Mouse (Mus musculus) neural tube, embryonic 13.5 days (tissue): ENCODE measurements around the gene Asxl1. TPM values are rescaled to one million over a fixed set of nuclear protein-coding genes. Genes with fewer than 3 reads are reported as not detected.

Source experiments
- ATAC-seq: fragments of 200-750 bp; cut with Nextera tagmentation; 2 replicates; pipeline ENCODE4 v1.8.0; 2017; ENCODE audit warnings: low read depth, mild to moderate bottlenecking, moderate TSS enrichment, moderate library complexity
- H3K27ac ChIP-seq: fragments of 300-500 bp; sonication (generic); replicated peaks from 2 replicates; pipeline ENCODE4 v1.5.1; 2015; ENCODE audit warnings: moderate library complexity, mild to moderate bottlenecking, inconsistent platforms
- H3K27me3 ChIP-seq: fragments of 300-500 bp; sonication (generic); 2 replicates; pipeline ENCODE4 v1.6.1; 2015; ENCODE audit warnings: mild to moderate bottlenecking, inconsistent platforms
- H3K36me3 ChIP-seq: fragments of 300-500 bp; sonication (generic); 2 replicates; pipeline ENCODE4 v1.6.1; 2015; ENCODE audit warnings: mild to moderate bottlenecking, inconsistent platforms
- H3K4me1 ChIP-seq: fragments of 300-500 bp; sonication (generic); replicated peaks from 2 replicates; pipeline ENCODE4 v1.6.1; 2015; ENCODE audit warnings: inconsistent platforms
- H3K4me2 ChIP-seq: fragments of 300-500 bp; sonication (generic); 2 replicates; pipeline ENCODE4 v1.6.1; 2015; ENCODE audit warnings: inconsistent platforms, mild to moderate bottlenecking, moderate library complexity
- H3K4me3 ChIP-seq: fragments of 300-500 bp; sonication (generic); 2 replicates; pipeline ENCODE4 v1.5.1; 2015; ENCODE audit warnings: mild to moderate bottlenecking, inconsistent platforms
- H3K9ac ChIP-seq: fragments of 300-500 bp; sonication (generic); 2 replicates; pipeline ENCODE4 v1.6.1; 2015; ENCODE audit warnings: moderate library complexity, mild to moderate bottlenecking, inconsistent platforms
- H3K9me3 ChIP-seq: fragments of 300-500 bp; sonication (generic); 2 replicates; pipeline ENCODE4 v1.6.1; 2016; ENCODE audit warnings: inconsistent platforms
- WGBS: fragments of 180-500 bp; shearing (Covaris S2); methylation state at CpG from one replicate; pipeline ENCODE4 v1.1.7; 2015; 5-methylcytosine and 5-hydroxymethylcytosine counted together
- polyA plus RNA-seq: library from polyadenylated mRNA; unstranded; fragments of >200 nt; fragmentation: Nextera tagmentation; extraction: Ambion mirVana; gene quantifications from 2 replicates; pipeline ENCODE4 v1.2.1, GENCODE M21; 2015

Gene Asxl1
- polyA plus RNA-seq, 1 experiment from 2014 or later: 12.1 TPM

DNA sequence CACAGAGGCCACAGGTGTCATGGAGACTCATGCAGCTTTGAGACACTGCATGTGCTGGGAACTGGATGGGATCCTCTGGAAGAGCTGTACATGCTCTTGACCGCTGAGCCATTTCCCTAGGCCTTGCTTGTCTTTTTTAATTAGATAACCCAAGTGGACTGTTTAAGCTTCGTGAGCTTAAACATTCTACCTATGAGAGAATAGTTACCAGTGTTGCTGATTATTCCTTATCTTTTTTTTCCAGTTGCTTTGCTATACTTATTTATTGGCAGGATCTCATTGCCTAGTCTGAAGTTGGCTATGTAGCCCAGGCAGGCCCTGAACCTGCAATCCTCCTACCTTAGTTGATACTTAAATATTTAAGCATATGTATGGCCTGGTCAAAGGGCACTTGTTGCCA lies 44.2 kb downstream of the Asxl1 start:
- H3K4me2 ChIP-seq: no peak overlapping the region
- H3K36me3 ChIP-seq: peaks cover 58% of the 10 kb centered on the region
- H3K9ac ChIP-seq: no peak overlapping the region
- no peaks in the 10 kb centered on the region for H3K4me1 ChIP-seq
- no peak overlapping the region for H3K27ac ChIP-seq
- 0 out of 2 replicates have a peak, but pooled peaks cover 3% of the 10 kb centered on the region for H3K9me3 ChIP-seq
- no peak for ATAC-seq
- WGBS: 96% methylated on average over 2 of the region's 2 CpGs
- H3K4me3 ChIP-seq: no peak overlapping the region
- H3K27me3 ChIP-seq: no peaks in the 10 kb centered on the region

DNA sequence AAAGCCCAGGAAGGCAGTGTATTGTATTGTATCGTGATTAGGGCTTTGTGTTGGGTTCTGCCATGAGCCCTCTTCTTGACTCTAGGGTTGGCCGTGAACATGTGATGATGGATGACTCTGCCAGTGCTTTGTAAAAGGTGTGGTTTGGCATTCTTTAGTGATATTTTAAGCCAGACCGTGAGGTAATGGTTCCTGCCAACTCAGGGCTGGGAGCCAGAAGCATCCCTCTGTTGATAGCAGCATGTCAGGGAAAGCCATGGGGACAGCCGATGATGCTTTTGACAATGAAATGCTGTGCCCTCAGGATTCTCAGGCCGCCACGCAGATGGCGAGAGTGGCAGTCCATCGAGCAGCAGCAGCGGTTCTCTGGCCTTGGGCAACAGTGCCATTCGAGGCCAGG lies 47.4 kb downstream of the Asxl1 start:
- H3K27me3 ChIP-seq: no peaks in the 10 kb centered on the region
- WGBS: 93% methylated on average over 10 of the region's 10 CpGs
- no peak overlapping the region for H3K4me2 ChIP-seq
- no peak overlapping the region for H3K9ac ChIP-seq
- no peak for ATAC-seq
- no peak overlapping the region for H3K4me3 ChIP-seq
- H3K36me3 ChIP-seq: peaks cover 71% of the 10 kb centered on the region
- 0 out of 2 replicates have a peak, but pooled peaks cover 3% of the 10 kb centered on the region for H3K9me3 ChIP-seq
- no peaks in the 10 kb centered on the region for H3K4me1 ChIP-seq
- H3K27ac ChIP-seq: no peak overlapping the region

DNA sequence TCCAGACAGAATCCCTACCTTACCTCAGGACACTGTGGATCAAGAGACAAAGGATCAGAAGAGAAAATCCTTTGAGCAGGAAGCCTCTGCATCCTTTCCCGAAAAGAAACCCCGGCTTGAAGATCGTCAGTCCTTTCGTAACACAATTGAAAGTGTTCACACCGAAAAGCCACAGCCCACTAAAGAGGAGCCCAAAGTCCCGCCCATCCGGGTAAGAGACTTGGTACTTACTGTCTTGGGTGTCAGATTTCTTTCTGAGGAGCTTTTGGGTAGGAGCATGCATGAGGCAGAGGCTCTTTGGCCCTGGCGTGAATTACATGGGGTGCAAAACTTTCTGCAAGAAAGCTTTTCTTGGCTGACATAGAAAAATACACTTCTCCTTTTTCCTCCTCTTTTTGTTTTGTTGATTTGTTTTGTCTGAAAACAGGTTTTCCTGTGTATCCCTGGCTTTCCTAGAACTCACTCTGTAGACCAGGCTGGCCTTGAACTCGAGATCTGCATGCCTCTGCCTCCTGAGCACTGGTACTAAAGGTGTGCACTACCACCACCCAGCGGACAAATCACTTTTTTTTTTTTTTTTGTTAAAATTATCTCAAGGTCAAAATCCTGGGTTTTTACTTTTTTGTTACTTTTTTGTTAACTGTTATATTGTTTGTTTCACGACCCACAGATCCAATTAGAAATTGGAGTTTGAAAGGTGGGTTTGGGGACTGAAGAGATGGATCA lies 52.3 kb downstream of the Asxl1 start:
- Histone ChIP-seq H3K9ac (no peak overlapping the region), H3K9me3 (0 out of 2 replicates have a peak, but pooled peaks cover 3% of the 10 kb centered on the region), H3K4me2 (no peak overlapping the region), H3K27ac (no peak overlapping the region), H3K36me3 (peaks cover 97% of the 10 kb centered on the region), H3K4me1 (no peaks in the 10 kb centered on the region), H3K27me3 (no peaks in the 10 kb centered on the region), H3K4me3 (no peak overlapping the region)
- ATAC-seq: no peak
- 88% methylated on average over 11 of the region's 11 CpGs for WGBS

DNA sequence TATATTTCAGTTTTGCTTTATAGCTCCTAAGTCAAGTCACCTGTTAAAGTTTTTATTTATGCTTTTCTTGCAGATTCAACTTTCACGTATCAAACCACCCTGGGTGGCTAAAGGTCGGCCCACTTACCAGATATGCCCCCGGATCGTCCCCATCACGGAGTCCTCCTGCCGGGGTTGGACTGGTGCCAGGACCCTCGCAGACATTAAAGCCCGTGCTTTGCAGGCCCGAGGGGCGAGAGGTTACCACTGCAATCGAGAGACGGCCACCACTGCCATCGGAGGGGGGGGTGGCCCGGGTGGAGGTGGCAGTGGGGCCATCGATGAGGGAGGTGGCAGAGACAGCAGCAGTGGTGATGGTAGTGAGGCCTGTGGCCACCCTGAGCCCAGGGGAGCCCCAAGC lies 53.5 kb downstream of the Asxl1 start:
- H3K4me1 ChIP-seq: no peaks in the 10 kb centered on the region
- ATAC-seq: no peak
- no peak overlapping the region for H3K27ac ChIP-seq
- WGBS: 71% methylated on average over 15 of the region's 15 CpGs
- H3K27me3 ChIP-seq: no peaks in the 10 kb centered on the region
- H3K9me3 ChIP-seq: 0 out of 2 replicates have a peak, but pooled peaks cover 3% of the 10 kb centered on the region
- no peak overlapping the region for H3K9ac ChIP-seq
- H3K4me3 ChIP-seq: no peak overlapping the region
- no peak overlapping the region for H3K4me2 ChIP-seq
- H3K36me3 ChIP-seq: peaks cover 85% of the 10 kb centered on the region

DNA sequence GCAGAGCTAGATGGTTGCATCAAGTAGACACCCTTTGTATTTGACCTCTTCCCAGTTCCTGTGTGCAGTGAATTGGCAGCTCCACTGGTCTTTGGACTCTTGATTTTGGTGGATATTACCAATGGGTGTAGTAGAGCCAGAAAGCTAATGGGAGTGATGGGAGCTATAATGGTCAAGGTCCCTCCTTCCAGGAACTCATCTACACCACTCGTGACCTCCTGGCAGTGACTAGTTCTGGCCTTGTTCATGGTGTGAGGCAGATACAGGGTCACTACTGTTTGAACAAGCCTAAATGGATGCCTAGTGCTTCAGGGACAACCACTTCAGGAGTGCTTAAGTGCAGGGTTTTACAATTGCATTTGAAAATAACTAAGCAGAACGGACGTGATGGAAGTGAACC lies 58.4 kb downstream of the Asxl1 start:
- Histone ChIP-seq H3K9me3 (no peaks in the 10 kb centered on the region), H3K27ac (no peak overlapping the region), H3K4me1 (no peaks in the 10 kb centered on the region), H3K9ac (no peak overlapping the region), H3K36me3 (peaks cover 75% of the 10 kb centered on the region), H3K4me3 (no peak overlapping the region), H3K27me3 (no peaks in the 10 kb centered on the region), H3K4me2 (no peak overlapping the region)
- ATAC-seq: no peak; the same call in 1 of the 2 replicates
- 94% methylated on average over 3 of the region's 3 CpGs for WGBS

DNA sequence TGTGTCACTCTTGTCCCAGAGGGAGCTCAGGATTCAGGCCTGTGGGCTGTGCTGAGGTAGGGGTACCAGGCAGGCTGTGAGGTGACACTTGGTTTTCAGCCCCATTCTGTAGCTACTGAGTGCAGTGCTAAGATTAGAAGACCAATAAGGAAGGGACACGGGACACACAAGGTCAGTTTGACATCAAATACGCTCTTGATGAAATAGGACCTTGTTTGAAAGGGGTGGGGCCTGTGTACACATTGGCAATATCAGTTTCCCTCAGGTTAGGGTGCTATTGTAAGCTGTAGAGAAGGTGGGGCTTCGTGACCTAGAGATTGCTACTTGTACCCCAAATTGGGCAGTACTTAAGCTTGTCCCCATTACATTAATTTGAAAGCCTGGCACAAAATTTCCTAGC lies 59.3 kb downstream of the Asxl1 start:
- Histone ChIP-seq H3K27ac (no peak overlapping the region), H3K9ac (no peak overlapping the region), H3K4me2 (no peak overlapping the region), H3K4me3 (no peak overlapping the region), H3K36me3 (peaks cover 75% of the 10 kb centered on the region), H3K9me3 (no peaks in the 10 kb centered on the region), H3K4me1 (no peaks in the 10 kb centered on the region), H3K27me3 (no peaks in the 10 kb centered on the region)
- 89% methylated on average over 3 of the region's 3 CpGs for WGBS
- no peak for ATAC-seq

DNA sequence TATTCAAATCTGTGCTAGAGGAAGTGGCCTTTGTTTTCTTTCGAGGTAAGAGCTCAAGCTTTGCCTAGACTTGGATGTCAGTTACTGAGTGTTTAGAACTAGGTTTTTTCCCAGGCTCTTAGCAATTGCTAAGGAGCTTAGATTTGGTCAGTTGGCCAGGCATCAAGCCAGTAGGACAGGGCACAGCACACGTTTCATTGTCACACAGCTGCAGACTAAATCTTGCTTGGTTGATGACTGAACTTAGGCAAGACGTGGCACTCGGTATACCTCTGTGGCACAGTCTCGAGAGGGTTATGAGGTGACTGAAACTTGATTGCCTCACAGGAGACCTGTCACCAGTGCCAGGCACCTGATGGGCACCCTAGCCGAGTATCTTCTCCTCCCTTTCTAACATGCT lies 61.3 kb downstream of the Asxl1 start:
- Histone ChIP-seq H3K9ac (no peak overlapping the region), H3K36me3 (peaks cover 75% of the 10 kb centered on the region), H3K9me3 (no peaks in the 10 kb centered on the region), H3K4me1 (no peaks in the 10 kb centered on the region), H3K27me3 (no peaks in the 10 kb centered on the region), H3K4me2 (no peak overlapping the region), H3K27ac (no peak overlapping the region), H3K4me3 (no peak overlapping the region)
- 87% methylated on average over 6 of the region's 6 CpGs for WGBS
- ATAC-seq: no peak

DNA sequence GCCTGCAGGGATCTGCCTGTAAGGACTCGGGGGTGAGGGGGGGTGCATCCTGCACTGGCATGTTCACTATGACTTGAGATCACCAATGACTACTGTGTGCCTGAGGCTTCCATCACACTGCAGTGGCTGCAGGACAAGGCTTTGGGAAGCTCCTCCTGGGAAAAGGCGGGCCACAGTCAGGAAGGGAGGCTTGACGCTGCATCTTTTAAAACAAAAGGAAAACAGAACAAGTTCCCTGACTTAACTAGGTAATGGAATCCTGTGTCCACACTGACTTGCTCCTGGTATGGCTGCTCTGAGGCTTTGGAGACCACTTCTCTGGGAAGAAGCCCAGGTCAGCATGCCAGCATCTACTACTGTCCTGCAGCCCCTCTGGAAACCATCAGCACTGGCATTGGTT lies 63.3 kb downstream of the Asxl1 start:
- ATAC-seq: no peak
- no peak overlapping the region for H3K4me2 ChIP-seq
- no peaks in the 10 kb centered on the region for H3K4me1 ChIP-seq
- no peak overlapping the region for H3K9ac ChIP-seq
- H3K4me3 ChIP-seq: no peak overlapping the region
- H3K36me3 ChIP-seq: peaks cover 87% of the 10 kb centered on the region
- no peaks in the 10 kb centered on the region for H3K9me3 ChIP-seq
- H3K27me3 ChIP-seq: no peaks in the 10 kb centered on the region
- WGBS: 86% methylated on average over 3 of the region's 3 CpGs
- H3K27ac ChIP-seq: no peak overlapping the region

DNA sequence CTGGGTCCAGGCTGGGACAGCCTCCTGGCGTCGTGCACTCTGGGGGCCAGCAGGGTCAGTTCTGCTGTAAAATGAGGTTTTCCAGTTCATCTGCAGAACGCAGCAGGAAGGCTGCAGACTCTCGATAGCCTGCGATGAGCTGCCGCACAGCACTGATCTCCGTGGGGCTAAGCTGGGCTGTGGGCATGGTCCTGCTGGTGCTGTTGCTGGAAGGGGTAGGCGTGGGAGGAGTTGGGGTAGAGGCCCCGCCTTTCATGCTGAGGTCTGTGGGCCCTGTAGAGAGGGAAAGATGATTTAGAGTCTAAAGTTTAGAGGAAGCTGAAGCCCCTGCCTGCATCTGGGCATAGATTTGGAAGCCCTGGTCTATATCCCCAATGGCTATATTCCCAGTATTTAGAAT lies 65.9 kb downstream of the Asxl1 start:
- 74% methylated on average over 9 of the region's 9 CpGs for WGBS
- ATAC-seq: no peak
- H3K4me1 ChIP-seq: no peaks in the 10 kb centered on the region
- H3K27me3 ChIP-seq: no peaks in the 10 kb centered on the region
- H3K4me3 ChIP-seq: no peak overlapping the region
- H3K27ac ChIP-seq: no peak overlapping the region
- H3K9ac ChIP-seq: no peak overlapping the region
- H3K36me3 ChIP-seq: peaks cover 98% of the 10 kb centered on the region
- no peak overlapping the region for H3K4me2 ChIP-seq
- H3K9me3 ChIP-seq: no peaks in the 10 kb centered on the region

DNA sequence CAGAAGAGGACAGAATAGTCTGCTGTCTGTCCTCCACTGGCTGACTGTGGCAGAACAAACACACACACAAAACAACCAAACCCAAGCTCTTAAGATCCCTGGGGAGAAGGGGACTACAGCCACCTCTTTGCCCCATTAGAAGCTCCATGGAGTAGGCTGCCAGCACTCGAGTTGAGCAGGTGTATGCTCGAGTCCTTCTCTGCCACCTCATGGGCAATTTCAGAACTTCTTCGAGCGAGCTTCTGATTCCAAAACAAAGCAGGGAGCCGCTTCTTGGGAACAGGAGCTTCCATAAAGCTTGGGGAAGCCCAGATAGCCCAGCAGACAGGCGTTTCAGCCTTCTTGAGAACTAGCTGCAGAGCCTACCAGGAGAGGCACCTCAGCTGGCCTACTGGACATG lies 66.9 kb downstream of the Asxl1 start:
- H3K4me3 ChIP-seq: no peak overlapping the region
- no peaks in the 10 kb centered on the region for H3K27me3 ChIP-seq
- H3K27ac ChIP-seq: no peak overlapping the region
- no peak overlapping the region for H3K4me2 ChIP-seq
- no peaks in the 10 kb centered on the region for H3K4me1 ChIP-seq
- no peak overlapping the region for H3K9ac ChIP-seq
- 64% methylated on average over 6 of the region's 6 CpGs for WGBS
- H3K36me3 ChIP-seq: peaks cover 99% of the 10 kb centered on the region
- no peak for ATAC-seq
- H3K9me3 ChIP-seq: no peaks in the 10 kb centered on the region

DNA sequence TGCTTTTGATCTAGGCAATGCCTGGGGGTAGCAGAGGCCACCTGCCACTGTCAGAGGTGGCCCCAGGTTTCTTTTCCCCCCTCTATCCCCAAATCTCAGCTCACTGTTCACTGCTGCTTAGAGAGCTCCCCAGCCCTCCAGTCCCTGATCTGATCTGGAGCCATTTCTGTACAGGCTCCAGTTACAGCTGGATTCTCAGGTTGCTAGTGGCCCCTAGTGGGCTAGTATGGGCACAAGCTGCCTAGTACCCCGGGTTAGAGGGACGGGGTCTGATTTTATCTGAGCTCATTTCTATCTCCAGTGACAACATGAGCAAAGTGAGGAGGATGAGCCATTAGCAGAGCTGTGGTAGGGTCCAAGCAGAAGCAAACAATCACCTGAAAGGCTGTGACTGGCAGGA lies 69.0 kb downstream of the Asxl1 start:
- ATAC-seq: no peak
- Histone ChIP-seq H3K9ac (no peak overlapping the region), H3K9me3 (no peaks in the 10 kb centered on the region), H3K27me3 (no peaks in the 10 kb centered on the region), H3K27ac (no peak overlapping the region), H3K4me1 (no peaks in the 10 kb centered on the region), H3K4me3 (no peak overlapping the region), H3K4me2 (no peak overlapping the region), H3K36me3 (peaks cover 100% of the 10 kb centered on the region)
- 53% methylated on average over 2 of the region's 2 CpGs for WGBS

DNA sequence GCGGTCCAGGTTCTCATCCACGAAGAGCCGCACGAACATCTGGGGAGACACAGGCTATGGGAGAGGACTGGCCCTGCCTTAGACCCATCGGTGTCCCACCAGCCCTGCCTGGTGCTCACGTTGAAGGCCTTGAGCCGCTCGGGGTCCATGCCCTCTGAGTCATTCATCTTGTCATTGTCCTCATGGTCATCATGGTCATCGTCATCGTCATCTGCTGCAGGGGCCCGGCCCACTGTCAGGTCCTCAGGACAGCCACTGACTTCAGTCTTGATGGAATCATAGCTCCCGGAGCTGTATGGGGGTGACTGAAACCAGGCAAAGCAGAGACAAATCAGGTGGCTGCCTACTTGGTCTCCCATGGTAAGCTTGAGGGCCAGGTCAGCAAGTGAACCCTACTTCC lies 72.2 kb downstream of the Asxl1 start:
- H3K27ac ChIP-seq: no peak overlapping the region
- H3K4me2 ChIP-seq: no peak overlapping the region
- 94% methylated on average over 12 of the region's 12 CpGs for WGBS
- peaks cover 80% of the 10 kb centered on the region for H3K36me3 ChIP-seq
- no peaks in the 10 kb centered on the region for H3K27me3 ChIP-seq
- ATAC-seq: no peak
- peaks cover 10% of the 10 kb centered on the region for H3K4me1 ChIP-seq
- H3K9ac ChIP-seq: no peak overlapping the region
- H3K4me3 ChIP-seq: no peak overlapping the region
- H3K9me3 ChIP-seq: no peaks in the 10 kb centered on the region

DNA sequence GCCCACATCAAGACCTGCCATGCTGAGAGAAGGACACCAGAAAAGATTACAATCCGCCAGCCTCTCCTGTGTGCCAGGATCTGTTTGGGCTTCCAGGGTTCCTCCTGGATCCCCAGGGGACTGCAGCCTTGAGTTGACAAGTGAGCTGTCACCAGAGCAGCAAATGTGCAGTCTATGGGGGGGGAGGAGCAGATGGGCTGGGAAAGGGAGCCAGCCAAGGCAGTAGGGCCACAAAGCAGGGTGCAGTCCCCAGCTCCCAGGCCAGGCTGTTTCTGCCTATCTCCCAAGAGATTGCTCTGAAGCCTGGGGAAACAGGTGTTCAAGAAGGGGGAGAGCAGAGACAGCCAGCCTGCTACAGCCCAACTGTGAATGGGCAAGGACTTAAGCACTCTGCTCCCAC lies 72.8 kb downstream of the Asxl1 start:
- ATAC-seq: no peak
- H3K36me3 ChIP-seq: peaks cover 79% of the 10 kb centered on the region
- no peaks in the 10 kb centered on the region for H3K9me3 ChIP-seq
- H3K27ac ChIP-seq: no peak overlapping the region
- peaks cover 16% of the 10 kb centered on the region for H3K4me1 ChIP-seq
- H3K4me2 ChIP-seq: no peak overlapping the region
- H3K4me3 ChIP-seq: no peak overlapping the region
- WGBS: 75% methylated on average over 1 of the region's 1 CpGs
- H3K9ac ChIP-seq: no peak overlapping the region
- no peaks in the 10 kb centered on the region for H3K27me3 ChIP-seq
